Mouse (Mus musculus): Measurements from ENCODE around the gene Zrsr1.

Zrsr1 gene

DNA sequence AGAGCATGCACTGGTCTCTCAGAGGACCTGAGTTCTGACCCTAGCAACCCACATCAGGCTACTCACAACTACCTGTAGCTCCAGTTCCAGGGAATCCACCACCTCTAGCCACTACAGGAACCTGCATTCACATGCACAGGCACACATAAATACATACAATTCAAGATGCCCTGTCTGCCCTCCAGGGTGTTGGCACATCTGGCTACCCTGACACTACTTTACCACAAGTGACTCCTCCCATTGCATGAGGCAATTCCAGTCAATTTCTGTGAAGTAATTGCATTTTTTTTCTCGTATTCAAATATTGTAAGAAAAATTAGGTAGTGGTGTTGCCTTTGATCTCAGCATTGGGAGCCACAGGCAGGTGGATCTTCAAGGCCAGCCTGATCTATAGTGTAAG is 7.4 kb downstream of the Zrsr1 start:
- H3K4me3 ChIP-seq (replicated peaks; ENCODE audit: low read length), result no peak overlapping the region
- H3K4me1 ChIP-seq (replicated peaks; ENCODE audit: low read depth, low read length), result peaks cover 54% of the 10 kb centered on the region
- TF ChIP-seq CTCF (conservative IDR thresholded peaks at IDR 0.05; ENCODE audit: low read length) (no peak), NANOG (IDR thresholded peaks at IDR 0.05; ENCODE audit: borderline replicate concordance, low read length) (no peak)
- H3K36me3 ChIP-seq (ENCODE audit: insufficient read depth, low read length), result peaks cover 54% of the 10 kb centered on the region
- peaks cover 33% of the 10 kb centered on the region for H3K9me3 ChIP-seq (ENCODE audit: low read length)
- H3K27me3 ChIP-seq (ENCODE audit: insufficient read depth, low read length), result no peaks in the 10 kb centered on the region

DNA sequence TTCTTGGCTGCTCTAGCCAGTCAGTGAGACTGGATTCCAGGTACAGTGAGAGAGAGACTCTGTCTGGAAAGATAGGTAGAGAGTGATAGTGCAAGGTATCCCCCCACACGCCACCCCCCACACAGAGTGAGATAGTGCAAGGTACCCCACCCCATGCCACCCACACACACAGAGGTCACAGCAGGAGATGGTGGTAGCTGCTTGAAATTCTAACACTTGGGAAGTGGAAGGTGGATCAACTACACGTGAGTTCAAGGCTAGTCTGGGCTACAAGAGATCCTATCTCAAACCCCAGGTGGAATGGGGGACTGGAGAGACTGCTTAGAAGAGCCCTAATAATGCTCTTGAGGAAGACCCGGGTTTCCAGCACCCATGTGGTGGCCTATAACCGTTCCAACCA is 9.2 kb downstream of the Zrsr1 start:
- no peaks in the 10 kb centered on the region for H3K27me3 ChIP-seq (ENCODE audit: insufficient read depth, low read length)
- peaks cover 40% of the 10 kb centered on the region for H3K4me1 ChIP-seq (replicated peaks; ENCODE audit: low read depth, low read length)
- peaks cover 39% of the 10 kb centered on the region for H3K36me3 ChIP-seq (ENCODE audit: insufficient read depth, low read length)
- H3K9me3 ChIP-seq (ENCODE audit: low read length), result peaks cover 18% of the 10 kb centered on the region
- peak overlapping the region; percentile 93 for H3K4me3 ChIP-seq (replicated peaks; ENCODE audit: low read length)
- TF ChIP-seq NANOG (IDR thresholded peaks at IDR 0.05; ENCODE audit: borderline replicate concordance, low read length), result no peak
- no peak for TF ChIP-seq CTCF (conservative IDR thresholded peaks at IDR 0.05; ENCODE audit: low read length)
- TF ChIP-seq POU5F1 (IDR thresholded peaks at IDR 0.05; ENCODE audit: borderline replicate concordance, low read length), result no peak

DNA sequence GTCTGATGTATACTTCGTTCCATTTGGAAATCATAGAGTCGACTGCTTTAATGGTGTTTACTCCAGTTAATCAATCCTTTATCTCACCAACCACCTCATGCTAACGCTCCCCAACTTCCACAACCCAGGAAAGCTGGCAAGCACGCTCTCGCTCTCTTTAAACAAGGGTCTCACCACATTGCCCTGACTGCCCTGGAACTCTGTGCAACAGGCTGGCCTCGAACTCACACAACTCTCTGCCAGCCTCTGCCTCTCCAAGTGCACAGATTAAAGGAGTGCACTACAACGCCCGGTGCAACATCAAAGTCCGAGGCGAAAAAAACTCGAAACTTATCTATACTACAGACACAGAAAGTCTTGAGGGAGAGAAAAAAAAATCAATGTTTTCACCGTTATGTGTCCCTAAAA is 9.7 kb downstream of the Zrsr1 start:
- Histone ChIP-seq H3K9me3 (ENCODE audit: low read length) (peaks cover 13% of the 10 kb centered on the region; the same call in 1 of the 2 replicates), H3K4me1 (replicated peaks; ENCODE audit: low read depth, low read length) (peaks cover 37% of the 10 kb centered on the region), H3K4me3 (replicated peaks; ENCODE audit: low read length) (peak overlapping the region; percentile 93), H3K36me3 (ENCODE audit: insufficient read depth, low read length) (peaks cover 34% of the 10 kb centered on the region), H3K27me3 (ENCODE audit: insufficient read depth, low read length) (no peaks in the 10 kb centered on the region)
- no peak for TF ChIP-seq POU5F1 (IDR thresholded peaks at IDR 0.05; ENCODE audit: borderline replicate concordance, low read length)
- TF ChIP-seq CTCF (conservative IDR thresholded peaks at IDR 0.05; ENCODE audit: low read length), result no peak
- TF ChIP-seq NANOG (IDR thresholded peaks at IDR 0.05; ENCODE audit: borderline replicate concordance, low read length), result no peak

DNA sequence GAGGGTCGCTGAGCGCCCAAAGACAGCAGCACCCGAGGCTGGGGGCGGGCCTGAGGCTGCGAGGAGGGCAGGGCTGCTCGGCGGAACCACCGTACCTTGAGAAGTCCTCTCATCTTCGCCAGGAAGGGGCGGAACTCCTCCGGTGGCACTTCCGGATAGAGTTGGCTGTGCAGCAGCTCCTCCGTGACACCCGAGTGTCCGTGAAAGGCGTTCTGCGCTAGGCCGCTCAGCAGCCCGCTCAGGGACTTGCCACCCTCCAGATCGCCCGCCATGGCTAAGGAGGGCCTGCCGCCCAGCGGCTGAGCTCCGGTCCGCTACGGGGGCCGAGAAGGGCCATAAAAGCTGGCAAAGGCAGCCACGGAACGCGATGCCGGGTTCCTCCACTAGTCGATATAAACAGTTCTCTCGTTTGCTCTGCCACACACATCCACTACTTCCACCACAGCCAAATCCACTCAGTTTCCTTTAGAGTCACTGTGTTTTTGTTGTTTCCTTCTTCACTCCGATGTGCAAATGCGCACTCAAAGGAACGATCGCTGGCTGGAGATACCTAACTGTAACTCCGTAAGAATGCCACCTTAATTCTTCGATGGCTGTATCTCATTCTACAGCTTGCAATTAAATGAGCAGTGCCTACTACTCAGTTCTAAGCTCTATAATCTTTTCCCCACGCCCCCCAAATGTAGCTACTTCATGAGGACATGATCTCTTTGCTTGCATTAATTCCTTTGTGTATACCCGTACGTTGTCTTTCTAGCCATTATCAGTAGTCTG is 10.4 kb downstream of the Zrsr1 start, which contains the start of the genes Gm28048 and Commd1:
Gene Gm28048, minus strand, starts transcription at position 107 of the 774 bp plus-strand sequence.
Gene Commd1, minus strand, starts transcription at position 399 of the 774 bp plus-strand sequence.
- TF ChIP-seq NANOG (IDR thresholded peaks at IDR 0.05; ENCODE audit: borderline replicate concordance, low read length), result no peak
- peak; percentile 25 for TF ChIP-seq CTCF (conservative IDR thresholded peaks at IDR 0.05; ENCODE audit: low read length)
- TF ChIP-seq POU5F1 (IDR thresholded peaks at IDR 0.05; ENCODE audit: borderline replicate concordance, low read length), result no peak
- peaks cover 27% of the 10 kb centered on the region for H3K36me3 ChIP-seq (ENCODE audit: insufficient read depth, low read length)
- H3K4me1 ChIP-seq (replicated peaks; ENCODE audit: low read depth, low read length), result peaks cover 34% of the 10 kb centered on the region
- H3K4me3 ChIP-seq (replicated peaks; ENCODE audit: low read length), result peak within 1 kb of the TSS; percentile 93
- H3K9me3 ChIP-seq (ENCODE audit: low read length), result peaks cover 9% of the 10 kb centered on the region; the same call in 1 of the 2 replicates
- H3K27me3 ChIP-seq (ENCODE audit: insufficient read depth, low read length), result no peaks in the 10 kb centered on the region

DNA sequence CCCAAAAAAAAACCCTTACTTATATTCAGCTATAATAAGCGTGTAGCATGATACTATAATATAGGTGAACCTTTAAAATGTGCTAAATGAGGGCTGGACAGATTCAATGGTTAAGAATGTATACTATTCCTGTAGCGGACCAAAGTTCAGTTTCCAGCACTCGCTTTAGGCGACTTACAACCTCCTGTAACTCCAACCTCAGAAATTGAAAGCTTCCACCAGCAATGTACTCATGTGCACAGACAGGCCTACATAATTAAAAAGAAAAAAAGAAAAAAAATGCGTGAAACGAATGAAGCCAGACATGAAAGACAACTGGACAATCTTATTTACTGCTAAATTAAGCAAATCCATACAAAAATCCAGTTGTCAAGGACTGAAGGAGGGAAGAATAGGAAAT is 11.0 kb downstream of the Zrsr1 start:
- TF ChIP-seq NANOG (IDR thresholded peaks at IDR 0.05; ENCODE audit: borderline replicate concordance, low read length) (no peak), POU5F1 (IDR thresholded peaks at IDR 0.05; ENCODE audit: borderline replicate concordance, low read length) (no peak), CTCF (conservative IDR thresholded peaks at IDR 0.05; ENCODE audit: low read length) (no peak)
- Histone ChIP-seq H3K27me3 (ENCODE audit: insufficient read depth, low read length) (no peaks in the 10 kb centered on the region), H3K4me1 (replicated peaks; ENCODE audit: low read depth, low read length) (peaks cover 34% of the 10 kb centered on the region), H3K9me3 (ENCODE audit: low read length) (0 out of 2 replicates have a peak, but pooled peaks cover 5% of the 10 kb centered on the region), H3K4me3 (replicated peaks; ENCODE audit: low read length) (peak overlapping the region; percentile 93; the same call in 1 of the 2 replicates), H3K36me3 (ENCODE audit: insufficient read depth, low read length) (peaks cover 21% of the 10 kb centered on the region)

DNA sequence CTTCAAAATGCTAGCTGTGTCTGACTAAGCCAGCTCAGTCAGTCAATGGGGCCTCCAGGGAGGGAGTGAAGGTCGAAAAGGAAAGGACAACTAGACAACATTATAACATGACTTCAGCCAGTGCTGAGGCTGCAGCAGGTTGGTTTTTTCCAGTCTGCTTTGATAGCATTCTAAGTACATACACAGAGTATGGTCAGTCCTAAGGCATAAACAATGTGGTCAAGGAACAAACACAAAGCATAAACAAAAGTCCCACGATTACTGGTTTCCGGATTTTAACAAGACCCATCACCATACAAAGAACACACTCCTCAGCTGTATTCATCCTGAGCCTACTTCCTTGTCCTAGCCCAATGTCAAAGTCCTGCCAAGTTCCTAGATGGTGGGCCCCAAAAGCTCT is 13.7 kb downstream of the Zrsr1 start:
- no peak overlapping the region for H3K4me3 ChIP-seq (replicated peaks; ENCODE audit: low read length)
- H3K36me3 ChIP-seq (ENCODE audit: insufficient read depth, low read length), result no peaks in the 10 kb centered on the region
- H3K4me1 ChIP-seq (replicated peaks; ENCODE audit: low read depth, low read length), result peaks cover 20% of the 10 kb centered on the region
- no peaks in the 10 kb centered on the region for H3K27me3 ChIP-seq (ENCODE audit: insufficient read depth, low read length)
- H3K9me3 ChIP-seq (ENCODE audit: low read length), result no peaks in the 10 kb centered on the region
- TF ChIP-seq CTCF (conservative IDR thresholded peaks at IDR 0.05; ENCODE audit: low read length) (no peak), POU5F1 (IDR thresholded peaks at IDR 0.05; ENCODE audit: borderline replicate concordance, low read length) (no peak), NANOG (IDR thresholded peaks at IDR 0.05; ENCODE audit: borderline replicate concordance, low read length) (no peak)

DNA sequence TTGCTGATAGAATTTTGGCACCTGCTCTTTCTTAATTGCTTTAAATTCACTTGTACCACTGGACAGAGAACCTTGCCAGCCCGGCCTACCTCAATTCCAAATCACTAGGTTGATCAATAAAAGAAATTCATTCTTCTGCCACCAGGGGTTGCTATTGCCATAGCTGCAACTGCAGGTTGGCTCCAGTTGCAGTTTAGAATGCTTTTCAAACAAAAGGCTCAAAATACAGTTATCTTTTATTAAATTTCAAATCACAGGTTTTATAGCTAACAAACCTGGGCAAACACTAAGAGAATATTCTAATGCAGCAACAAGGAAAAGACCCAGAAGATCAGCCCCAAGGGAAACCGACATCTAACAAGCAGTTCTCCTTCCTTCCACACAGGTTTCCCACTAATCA is 15.6 kb downstream of the Zrsr1 start:
- peak; percentile 79 for TF ChIP-seq CTCF (conservative IDR thresholded peaks at IDR 0.05; ENCODE audit: low read length)
- TF ChIP-seq NANOG (IDR thresholded peaks at IDR 0.05; ENCODE audit: borderline replicate concordance, low read length), result no peak
- TF ChIP-seq POU5F1 (IDR thresholded peaks at IDR 0.05; ENCODE audit: borderline replicate concordance, low read length), result no peak
- Histone ChIP-seq H3K27me3 (ENCODE audit: insufficient read depth, low read length) (no peaks in the 10 kb centered on the region), H3K36me3 (ENCODE audit: insufficient read depth, low read length) (peaks cover 11% of the 10 kb centered on the region), H3K4me1 (replicated peaks; ENCODE audit: low read depth, low read length) (peaks cover 17% of the 10 kb centered on the region), H3K9me3 (ENCODE audit: low read length) (no peaks in the 10 kb centered on the region), H3K4me3 (replicated peaks; ENCODE audit: low read length) (no peak overlapping the region)

DNA sequence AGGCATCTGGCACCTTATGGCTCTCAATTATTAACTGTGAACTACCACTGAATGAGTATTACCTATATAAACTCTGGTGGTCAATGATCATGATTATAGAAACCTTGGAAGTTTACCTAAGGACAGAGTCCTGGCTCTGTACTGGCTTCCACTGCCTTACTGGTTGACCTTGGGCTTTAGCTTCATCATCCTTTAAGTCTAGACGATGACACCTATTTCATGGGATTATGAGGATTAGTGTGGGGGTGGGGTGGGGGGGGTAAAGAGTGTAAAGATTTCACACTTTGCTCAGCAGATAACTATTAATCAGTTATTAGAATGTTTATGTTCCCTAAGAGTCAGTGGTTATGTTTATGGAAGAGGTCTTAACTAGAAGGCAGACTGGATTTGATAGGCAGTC is 18.0 kb downstream of the Zrsr1 start:
- H3K4me3 ChIP-seq (replicated peaks; ENCODE audit: low read length), result peak overlapping the region; percentile 95
- H3K9me3 ChIP-seq (ENCODE audit: low read length), result no peaks in the 10 kb centered on the region
- H3K4me1 ChIP-seq (replicated peaks; ENCODE audit: low read depth, low read length), result peaks cover 27% of the 10 kb centered on the region
- TF ChIP-seq NANOG (IDR thresholded peaks at IDR 0.05; ENCODE audit: borderline replicate concordance, low read length), result no peak
- TF ChIP-seq POU5F1 (IDR thresholded peaks at IDR 0.05; ENCODE audit: borderline replicate concordance, low read length), result no peak
- no peak for TF ChIP-seq CTCF (conservative IDR thresholded peaks at IDR 0.05; ENCODE audit: low read length)
- H3K36me3 ChIP-seq (ENCODE audit: insufficient read depth, low read length), result peaks cover 35% of the 10 kb centered on the region
- H3K27me3 ChIP-seq (ENCODE audit: insufficient read depth, low read length), result no peaks in the 10 kb centered on the region
